Comparison of ENCODE assay signal across 8 mouse cellular contexts in genomic region chr14:57571155-57572133, GRCm38 (mm10). TPM values are rescaled to one million over a fixed set of nuclear protein-coding genes. Genes with fewer than 3 reads are reported as not detected.
A peak's percentile ranks its signal among the peaks of the same experiment; 100 is the strongest.
DNase-seq lines count a peak whose midpoint lies in the region; ATAC-seq lines count a peak whose summit lies in the region.

Eef1akmt1 (minus strand) TSS chr14:57571612.

- H3K4me1 ChIP-seq in forebrain, embryonic 14.5 days (ENCODE audit: control insufficient read depth, insufficient read depth, low read length) = peaks cover 4% of the 10 kb centered on the region; the same call in 1 of the 2 replicates
- peaks cover 6% of the 10 kb centered on the region for H3K4me1 ChIP-seq in neural tube, embryonic 15.5 days

- intact Hi-C loops in heart, postnatal 14 days (cut with DNase I) = loop anchor here (5.0 kb wide), 2 partner anchors 34 to 46 kb away; no protein-coding TSS in a partner anchor

- H3K9me3 ChIP-seq in forebrain, embryonic 14.5 days (replicated peaks; ENCODE audit: control insufficient read depth, low read length) = no peaks in the 10 kb centered on the region
- H3K9me3 ChIP-seq in neural tube, embryonic 15.5 days (replicated peaks) = 0 out of 2 replicates have a peak, but pooled peaks cover 4% of the 10 kb centered on the region

- H3K27ac ChIP-seq in forebrain, embryonic 14.5 days (ENCODE audit: low read depth, low read length) = peak within 1 kb of the TSS; percentile 44; the same call in 1 of the 2 replicates
- H3K27ac ChIP-seq in neural tube, embryonic 15.5 days (replicated peaks) = peak within 1 kb of the TSS; percentile 82

- peak within 1 kb of the TSS; percentile 60 for H3K4me2 ChIP-seq in forebrain, embryonic 14.5 days (ENCODE audit: low read length)
- H3K4me2 ChIP-seq in neural tube, embryonic 15.5 days = peak within 1 kb of the TSS; percentile 62

- H3K27me3 ChIP-seq in forebrain, embryonic 14.5 days (replicated peaks; ENCODE audit: control insufficient read depth, insufficient read depth, low read length) = no peaks in the 10 kb centered on the region
- H3K27me3 ChIP-seq in neural tube, embryonic 15.5 days (replicated peaks) = no peaks in the 10 kb centered on the region

- peaks cover 2% of the 10 kb centered on the region; the same call in 1 of the 2 replicates for H3K36me3 ChIP-seq in forebrain, embryonic 14.5 days (ENCODE audit: control insufficient read depth, insufficient read depth, low read length)
- peaks cover 4% of the 10 kb centered on the region; the same call in 1 of the 2 replicates for H3K36me3 ChIP-seq in neural tube, embryonic 15.5 days

- peak within 1 kb of the TSS; percentile 60 for H3K4me3 ChIP-seq in forebrain, embryonic 14.5 days (ENCODE audit: low read depth, low read length)
- H3K4me3 ChIP-seq in neural tube, embryonic 15.5 days (replicated peaks) = peak within 1 kb of the TSS; percentile 73

- WGBS in forebrain, embryonic 14.5 days = 11% methylated on average over 35 of the region's 35 CpGs
- 10% methylated on average over 35 of the region's 35 CpGs for WGBS in neural tube, embryonic 15.5 days

- H3K9ac ChIP-seq in forebrain, embryonic 14.5 days (ENCODE audit: low read length) = peak within 1 kb of the TSS; percentile 80
- peak within 1 kb of the TSS; percentile 83 for H3K9ac ChIP-seq in neural tube, embryonic 15.5 days (replicated peaks)

- peak; percentile 95 for DNase-seq in ES-CJ7 (ENCODE audit: low read depth, low spot score)
- peak; percentile 96 for DNase-seq in cerebellum, adult 11 months
- DNase-seq in forebrain, embryonic 14.5 days (ENCODE audit: low spot score) = peak; percentile 98
- peak; percentile 96 to 98 for DNase-seq in heart, postnatal 14 days
- DNase-seq in layer of hippocampus, adult 11-12 months (ENCODE audit: low spot score) = peak; percentile 95
- peak; percentile 95 to 97 for DNase-seq in lung, adult 18-20 months
- peak; percentile 94 for DNase-seq in testis, postnatal 14 days (ENCODE audit: low spot score)

- peak; percentile 100 for ATAC-seq in forebrain, embryonic 14.5 days
- peak; percentile 100 for ATAC-seq in neural tube, embryonic 15.5 days (ENCODE audit: low FRiP score)

RNA-seq across cellular contexts. Expression of gene Eef1akmt1, which starts in this region (rescaled TPM):
- 116 and 132 TPM in 2 replicates for polyA plus RNA-seq in forebrain, embryonic 14.5 days (2014; fragmentation: Nextera tagmentation; extraction: Ambion mirVana)
- 10 to 100 TPM; 29.6 to 31.6 TPM for total RNA-seq in heart, postnatal 14 days (2021)
- polyA plus RNA-seq in neural tube, embryonic 15.5 days (2015; fragmentation: Nextera tagmentation; extraction: Ambion mirVana) = 99.3 and 104 TPM in 2 replicates

Comparison
In these comparisons a context has a peak if more than half of its experiments do, and no peak if none do; other contexts are left out.
1. Peak in every context shown above with its lines: DNase-seq, ATAC-seq, H3K4me3 ChIP-seq and H3K27ac ChIP-seq.